Mouse (Mus musculus) forebrain, embryonic 14.5 days (tissue): Measurements from ENCODE around the gene Fcamr. TPM values are rescaled to one million over a fixed set of nuclear protein-coding genes. Genes with fewer than 3 reads are reported as not detected.

Experiments
- ATAC-seq: fragments of 200-750 bp; cut with Nextera tagmentation; 2 replicates; pipeline ENCODE4 v1.8.0; 2017; ENCODE audit warnings: mild to moderate bottlenecking, moderate library complexity
- DNase-seq: peaks from one replicate; pipeline ENCODE4 v3.0.0-alpha.2; 2015; ENCODE audit warnings: low spot score
- H3K27ac ChIP-seq: fragments of 300-500 bp; sonication (generic); 2 replicates; pipeline ENCODE4 v1.5.1; 2014; ENCODE audit warnings: low read depth, mild to moderate bottlenecking, control low read depth, low read length, moderate library complexity
- H3K27me3 ChIP-seq: fragments of 300-500 bp; sonication (generic); replicated peaks from 2 replicates; pipeline ENCODE4 v1.6.1; 2014; ENCODE audit warnings: low read length, control low read depth, mixed read lengths; ENCODE audit not compliant: control insufficient read depth, insufficient read depth
- H3K36me3 ChIP-seq: fragments of 300-500 bp; sonication (generic); 2 replicates; pipeline ENCODE4 v1.6.1; 2014; ENCODE audit warnings: low read length, control low read depth; ENCODE audit not compliant: control insufficient read depth, insufficient read depth
- H3K4me1 ChIP-seq: fragments of 300-500 bp; sonication (generic); 2 replicates; pipeline ENCODE4 v1.6.1; 2014; ENCODE audit warnings: antibody characterized with exemption, low read length, control low read depth; ENCODE audit not compliant: control insufficient read depth, insufficient read depth
- H3K4me2 ChIP-seq: fragments of 300-500 bp; sonication (generic); 2 replicates; pipeline ENCODE4 v1.6.1; 2014; ENCODE audit warnings: mild to moderate bottlenecking, control low read depth, low read length
- H3K4me3 ChIP-seq: fragments of 300-500 bp; sonication (generic); 2 replicates; pipeline ENCODE4 v1.5.1; 2014; ENCODE audit warnings: low read depth, low read length, control low read depth
- H3K9ac ChIP-seq: fragments of 300-500 bp; sonication (generic); 2 replicates; pipeline ENCODE4 v1.6.1; 2014; ENCODE audit warnings: mild to moderate bottlenecking, low read length, control low read depth, moderate library complexity
- H3K9me3 ChIP-seq: fragments of 300-500 bp; sonication (generic); replicated peaks from 2 replicates; pipeline ENCODE4 v1.6.1; 2016; ENCODE audit warnings: low read length, control low read depth, mixed read lengths; ENCODE audit not compliant: control insufficient read depth
- WGBS: fragments of 180-500 bp; shearing (Covaris S2); extraction: QIAGEN DNeasy Blood & Tissue Kit; methylation state at CpG from one replicate; pipeline ENCODE4 v1.1.7; 2014; 5-methylcytosine and 5-hydroxymethylcytosine counted together
- polyA plus RNA-seq: library from polyadenylated mRNA; unstranded; fragments of >200 nt; fragmentation: Nextera tagmentation; extraction: Ambion mirVana; gene quantifications from 2 replicates; pipeline ENCODE4 v1.2.1, GENCODE M21; 2014

Fcamr gene
- polyA plus RNA-seq, 1 experiment from 2014 or later, result not detected

DNA sequence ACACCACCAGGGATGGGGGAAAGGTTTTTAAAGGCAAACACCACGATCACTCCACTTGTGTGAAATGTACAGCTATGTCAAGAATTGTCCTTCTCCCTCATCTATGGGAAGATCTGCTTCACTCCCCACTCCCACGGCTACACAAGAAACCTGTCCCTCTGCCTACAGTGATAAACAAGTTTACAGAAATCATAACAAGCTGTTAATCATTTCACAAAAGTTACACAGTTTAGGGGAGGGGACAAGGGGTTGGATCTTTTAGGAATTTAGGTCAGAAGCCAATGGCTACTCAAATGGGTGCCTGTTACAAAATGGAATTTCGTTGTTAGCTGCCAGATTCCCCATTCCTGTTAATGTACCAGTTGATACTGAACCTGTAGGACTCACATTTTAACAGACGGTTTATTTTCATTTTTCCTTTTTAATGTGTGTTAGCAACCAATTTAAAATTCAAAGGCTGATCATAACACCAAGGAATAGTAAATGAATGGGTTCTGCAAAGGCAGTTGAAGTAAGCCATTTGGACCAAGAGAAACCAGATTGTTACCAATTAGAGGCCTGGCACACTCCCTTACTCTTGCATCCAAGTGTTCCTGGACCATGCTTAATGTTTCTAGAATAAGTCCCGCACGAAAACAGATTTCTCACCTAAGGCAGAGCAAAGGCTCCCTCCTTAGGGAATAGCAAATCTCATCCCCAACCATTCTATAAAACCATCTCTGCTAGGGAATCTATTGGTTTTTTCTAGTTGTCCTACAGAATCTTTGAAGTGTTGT, 34.6 kb downstream of the Fcamr start:
- Histone ChIP-seq H3K9me3 (no peaks in the 10 kb centered on the region), H3K27me3 (no peaks in the 10 kb centered on the region), H3K4me1 (no peaks in the 10 kb centered on the region), H3K36me3 (no peaks in the 10 kb centered on the region), H3K9ac (no peak overlapping the region), H3K27ac (no peak overlapping the region), H3K4me3 (no peak overlapping the region), H3K4me2 (no peak overlapping the region)
- no peak for ATAC-seq
- WGBS, result 85% methylated on average over 6 of the region's 6 CpGs
- peak; percentile 1 for DNase-seq

DNA sequence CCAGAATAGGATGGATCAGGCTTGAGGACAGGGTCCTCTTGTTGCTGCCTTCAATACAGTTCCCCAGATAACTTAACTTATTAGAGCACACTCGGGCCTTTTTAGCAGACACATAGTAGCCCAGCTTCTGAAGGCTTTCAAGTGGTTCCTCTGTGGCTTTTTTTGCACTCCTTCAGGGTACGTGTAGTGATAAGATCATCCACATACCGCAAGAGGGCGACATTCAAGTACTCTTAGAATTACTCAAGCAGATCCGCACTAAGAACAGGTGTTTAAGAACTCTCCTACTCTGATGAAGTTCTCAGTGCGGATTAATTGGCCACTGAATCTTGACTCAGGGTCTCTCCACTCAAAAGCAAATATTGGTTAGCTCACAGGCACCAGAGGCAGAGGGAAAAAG, 37.6 kb downstream of the Fcamr start:
- no peak overlapping the region for H3K4me3 ChIP-seq
- ATAC-seq, result no peak
- H3K4me2 ChIP-seq, result no peak overlapping the region
- no peak overlapping the region for H3K9ac ChIP-seq
- H3K9me3 ChIP-seq, result no peaks in the 10 kb centered on the region
- H3K27ac ChIP-seq, result no peak overlapping the region
- peak; percentile 18 for DNase-seq
- no peaks in the 10 kb centered on the region for H3K4me1 ChIP-seq
- H3K27me3 ChIP-seq, result no peaks in the 10 kb centered on the region
- no peaks in the 10 kb centered on the region for H3K36me3 ChIP-seq
- 62% methylated on average over 6 of the region's 6 CpGs for WGBS

DNA sequence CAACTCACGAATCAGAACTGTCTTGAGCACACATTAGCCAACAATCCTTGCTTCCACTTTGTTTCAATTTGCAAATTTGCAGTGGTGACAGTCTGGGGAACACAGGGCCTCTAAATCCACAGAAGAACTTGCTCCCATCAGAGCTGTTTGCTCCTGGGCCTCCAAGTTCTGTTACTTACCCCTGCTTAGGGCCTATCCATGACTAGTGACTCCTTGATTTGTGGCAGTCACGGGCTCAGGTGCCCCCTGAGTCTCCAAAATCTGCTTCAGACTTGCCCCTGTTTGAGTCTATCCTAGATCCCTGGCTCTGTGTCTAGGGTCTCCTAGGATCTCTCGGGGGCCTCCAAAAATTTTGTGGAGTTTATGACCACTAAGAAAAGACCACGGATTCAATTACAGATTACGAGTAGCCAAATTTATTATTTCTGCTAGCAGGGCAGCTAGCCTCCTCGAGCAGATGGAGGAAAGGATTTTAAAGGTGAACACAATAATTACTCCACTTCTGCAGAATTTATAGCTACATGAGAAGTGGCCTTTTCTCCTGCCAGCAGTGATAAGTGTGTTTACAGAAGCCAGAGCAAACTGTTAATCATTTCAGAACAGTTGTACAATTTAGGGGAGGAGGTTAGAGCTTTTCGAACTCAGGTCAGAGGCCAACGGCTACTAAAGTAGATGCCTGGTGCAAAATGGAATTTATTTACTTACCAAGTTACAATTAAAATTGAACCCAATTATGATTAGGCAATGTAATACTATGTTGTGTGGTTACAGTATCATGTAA, 40.1 kb downstream of the Fcamr start:
- Histone ChIP-seq H3K27me3 (no peaks in the 10 kb centered on the region), H3K4me1 (no peaks in the 10 kb centered on the region), H3K9ac (no peak overlapping the region), H3K4me2 (no peak overlapping the region), H3K9me3 (no peaks in the 10 kb centered on the region), H3K27ac (no peak overlapping the region), H3K4me3 (no peak overlapping the region), H3K36me3 (no peaks in the 10 kb centered on the region)
- ATAC-seq, result no peak
- WGBS, result 89% methylated on average over 8 of the region's 8 CpGs
- no peak for DNase-seq

DNA sequence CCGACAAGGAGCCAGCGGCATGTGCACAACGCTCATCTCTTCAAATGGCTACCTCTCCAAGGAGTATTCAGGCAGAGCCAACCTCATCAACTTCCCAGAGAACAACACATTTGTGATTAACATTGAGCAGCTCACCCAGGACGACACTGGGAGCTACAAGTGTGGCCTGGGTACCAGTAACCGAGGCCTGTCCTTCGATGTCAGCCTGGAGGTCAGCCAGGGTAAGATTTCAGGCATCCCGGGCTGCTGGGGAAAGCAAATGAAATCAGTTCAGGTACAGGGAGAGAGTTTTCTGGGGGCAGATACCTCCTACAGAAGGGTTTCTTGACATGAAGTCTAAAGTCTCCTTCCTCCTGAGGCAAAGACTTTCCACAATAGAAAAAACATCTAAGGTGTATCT, 40.9 kb downstream of the Fcamr start:
- no peaks in the 10 kb centered on the region for H3K9me3 ChIP-seq
- H3K4me1 ChIP-seq, result no peaks in the 10 kb centered on the region
- WGBS, result 94% methylated on average over 7 of the region's 7 CpGs
- H3K27me3 ChIP-seq, result no peaks in the 10 kb centered on the region
- no peak overlapping the region for H3K27ac ChIP-seq
- H3K4me2 ChIP-seq, result no peak overlapping the region
- DNase-seq (no peak), ATAC-seq (no peak)
- no peak overlapping the region for H3K9ac ChIP-seq
- no peaks in the 10 kb centered on the region for H3K36me3 ChIP-seq
- no peak overlapping the region for H3K4me3 ChIP-seq

DNA sequence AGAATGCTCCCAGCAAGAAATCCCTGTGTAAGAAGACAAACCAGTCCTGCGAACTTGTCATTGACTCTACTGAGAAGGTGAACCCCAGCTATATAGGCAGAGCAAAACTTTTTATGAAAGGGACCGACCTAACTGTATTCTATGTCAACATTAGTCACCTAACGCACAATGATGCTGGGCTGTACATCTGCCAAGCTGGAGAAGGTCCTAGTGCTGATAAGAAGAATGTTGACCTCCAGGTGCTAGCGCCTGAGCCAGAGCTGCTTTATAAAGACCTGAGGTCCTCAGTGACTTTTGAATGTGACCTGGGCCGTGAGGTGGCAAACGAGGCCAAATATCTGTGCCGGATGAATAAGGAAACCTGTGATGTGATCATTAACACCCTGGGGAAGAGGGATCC, 43.8 kb downstream of the Fcamr start:
- Histone ChIP-seq H3K4me1 (no peaks in the 10 kb centered on the region), H3K4me2 (no peak overlapping the region), H3K36me3 (no peaks in the 10 kb centered on the region), H3K9me3 (no peaks in the 10 kb centered on the region), H3K4me3 (no peak overlapping the region), H3K27ac (no peak overlapping the region), H3K27me3 (no peaks in the 10 kb centered on the region), H3K9ac (no peak overlapping the region)
- DNase-seq (no peak), ATAC-seq (no peak)
- 89% methylated on average over 7 of the region's 7 CpGs for WGBS

DNA sequence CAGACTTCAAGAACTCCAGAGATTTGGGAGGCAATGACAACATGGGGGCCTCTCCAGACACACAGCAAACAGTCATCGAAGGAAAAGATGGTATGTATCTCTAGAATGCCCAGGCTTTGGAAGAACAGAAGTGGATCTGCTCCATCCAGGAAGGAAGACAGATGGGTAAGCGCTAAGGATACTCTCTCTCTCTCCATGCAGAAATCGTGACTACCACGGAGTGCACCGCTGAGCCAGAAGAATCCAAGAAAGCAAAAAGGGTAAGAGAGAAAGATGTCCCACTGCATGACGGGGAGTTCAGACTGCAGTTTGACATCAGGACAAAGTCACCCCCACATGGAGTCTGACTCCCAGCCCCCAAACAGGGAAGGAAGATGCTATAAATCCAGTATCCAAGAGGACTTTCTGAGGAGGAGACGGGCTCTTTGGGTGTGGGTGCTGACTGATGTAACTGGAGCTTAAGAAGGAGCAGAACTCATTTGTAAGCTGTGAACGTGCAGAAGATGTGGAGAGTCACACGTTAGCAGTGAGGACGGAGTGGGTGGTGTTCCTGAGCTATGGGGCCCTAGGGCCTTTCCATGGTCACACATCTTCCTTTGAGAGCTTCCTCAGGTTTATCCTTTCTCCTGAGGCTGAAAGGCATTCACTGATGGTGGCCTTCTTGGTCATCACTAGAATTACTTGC, 49.0 kb downstream of the Fcamr start:
- DNase-seq, result no peak

DNA sequence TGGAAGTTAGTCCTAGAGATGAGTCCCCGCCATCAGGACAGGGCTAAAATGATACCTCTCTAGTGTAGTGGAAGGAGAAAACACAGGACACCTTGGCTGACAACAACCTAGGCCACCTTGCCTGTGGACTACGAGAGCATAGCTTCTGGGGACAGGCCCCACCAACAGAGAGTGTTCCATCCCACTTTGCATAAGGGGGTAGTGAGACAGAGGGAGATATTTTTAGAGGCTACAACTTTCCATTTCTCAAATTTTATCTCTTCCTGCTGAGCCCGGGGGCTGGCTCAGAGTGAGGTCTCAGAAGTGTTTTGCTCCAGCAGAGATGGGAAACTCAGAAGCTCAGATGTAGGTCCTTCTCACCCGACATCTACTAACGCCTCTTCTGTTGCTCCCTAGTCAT, 49.7 kb downstream of the Fcamr start:
- H3K9ac ChIP-seq, result no peak overlapping the region
- H3K27me3 ChIP-seq, result no peaks in the 10 kb centered on the region
- H3K27ac ChIP-seq, result no peak overlapping the region
- H3K4me2 ChIP-seq, result no peak overlapping the region
- H3K36me3 ChIP-seq, result no peaks in the 10 kb centered on the region
- 90% methylated on average over 5 of the region's 5 CpGs for WGBS
- no peak for DNase-seq
- H3K9me3 ChIP-seq, result no peaks in the 10 kb centered on the region
- H3K4me1 ChIP-seq, result no peaks in the 10 kb centered on the region
- no peak for ATAC-seq
- H3K4me3 ChIP-seq, result no peak overlapping the region

More for the DNA sequence above, 49.0 kb downstream of the Fcamr start:
- no peak for ATAC-seq
- Histone ChIP-seq H3K27me3 (no peaks in the 10 kb centered on the region), H3K4me2 (no peak overlapping the region), H3K4me1 (no peaks in the 10 kb centered on the region), H3K9ac (no peak overlapping the region), H3K36me3 (no peaks in the 10 kb centered on the region), H3K9me3 (no peaks in the 10 kb centered on the region), H3K27ac (no peak overlapping the region), H3K4me3 (no peak overlapping the region)
- 94% methylated on average over 10 of the region's 10 CpGs for WGBS

DNA sequence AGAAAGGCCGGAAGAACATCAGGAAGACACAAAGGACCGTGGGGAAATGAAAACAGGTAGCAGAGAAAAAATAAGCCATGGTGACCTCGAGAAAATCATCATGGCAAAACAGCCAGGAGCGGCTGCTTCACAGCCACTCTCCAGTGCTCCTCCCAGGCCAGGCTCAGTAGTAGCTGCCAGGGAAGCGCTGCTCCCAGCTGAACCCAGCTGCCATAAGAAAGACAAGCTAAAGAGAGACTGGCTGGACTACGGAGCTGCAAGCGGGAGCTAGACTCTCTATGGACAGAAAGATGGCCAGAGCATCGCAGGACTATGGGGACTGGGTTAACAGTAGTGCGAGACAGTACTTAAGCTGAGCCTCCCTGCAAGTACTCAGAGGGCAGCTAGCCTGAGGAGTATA, 54.1 kb downstream of the Fcamr start:
- no peak for DNase-seq
- no peaks in the 10 kb centered on the region for H3K4me1 ChIP-seq
- 86% methylated on average over 9 of the region's 9 CpGs for WGBS
- H3K27ac ChIP-seq, result no peak overlapping the region
- H3K4me3 ChIP-seq, result no peak overlapping the region
- H3K9me3 ChIP-seq, result no peaks in the 10 kb centered on the region
- no peak overlapping the region for H3K4me2 ChIP-seq
- H3K9ac ChIP-seq, result no peak overlapping the region
- no peak for ATAC-seq
- no peaks in the 10 kb centered on the region for H3K27me3 ChIP-seq
- no peaks in the 10 kb centered on the region for H3K36me3 ChIP-seq

DNA sequence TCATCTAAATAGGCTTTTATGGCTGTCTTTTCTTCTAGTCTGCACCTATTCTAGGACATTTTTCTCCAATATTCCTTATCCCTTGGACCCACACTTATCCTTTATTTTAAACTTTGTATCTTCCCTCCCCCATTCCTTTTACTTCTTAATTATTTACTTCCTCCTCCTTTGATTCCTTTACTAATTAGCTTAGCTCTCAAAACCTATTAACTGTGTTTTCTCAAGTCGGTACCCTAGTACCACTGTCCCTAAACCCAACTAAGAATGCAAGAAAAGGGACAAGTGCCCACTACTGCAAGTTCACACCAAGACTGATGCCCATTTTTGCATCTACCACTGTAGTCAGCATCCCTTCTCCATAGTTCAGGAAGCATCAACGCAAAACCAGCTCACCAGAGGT, 55.0 kb downstream of the Fcamr start:
- Histone ChIP-seq H3K4me2 (no peak overlapping the region), H3K27me3 (no peaks in the 10 kb centered on the region), H3K9ac (no peak overlapping the region), H3K4me3 (no peak overlapping the region), H3K27ac (no peak overlapping the region), H3K36me3 (no peaks in the 10 kb centered on the region), H3K4me1 (no peaks in the 10 kb centered on the region), H3K9me3 (no peaks in the 10 kb centered on the region)
- DNase-seq (no peak), ATAC-seq (no peak)
- 80% methylated on average over 2 of the region's 2 CpGs for WGBS
